21 mouse cellular contexts compared by ENCODE assay signal in genomic region chr7:98894768-98895167, GRCm38 (mm10). TPM values are rescaled to one million over a fixed set of nuclear protein-coding genes. Genes with fewer than 3 reads are reported as not detected.
DNase-seq lines count a peak whose midpoint lies in the region; ATAC-seq lines count a peak whose summit lies in the region.
"Had no signal": no experiment of that assay in that cellular context is flagged by ENCODE, and none has a peak within 500 bp of the region (broad histone marks: within the 10 kb centered on the region; RNA-seq: fewer than 3 reads in every experiment).

No protein-coding gene starts in this region.

- no peaks in the 10 kb centered on the region for H3K9me3 ChIP-seq in heart, embryonic 13.5 days
- H3K9me3 ChIP-seq in kidney, embryonic 16.5 days (ENCODE audit: low read length), result no peaks in the 10 kb centered on the region
- H3K9me3 ChIP-seq in limb, embryonic 15.5 days, result no peaks in the 10 kb centered on the region
- H3K9me3 ChIP-seq: liver, embryonic 12.5 days; midbrain, embryonic 10.5 days; neural tube, embryonic 12.5 days had no signal

- ATAC-seq in heart, embryonic 13.5 days (ENCODE audit: extremely low read depth, insufficient number of reproducible peaks, low FRiP score, low TSS enrichment), result no peak
- ATAC-seq in kidney, embryonic 16.5 days (ENCODE audit: low FRiP score, low TSS enrichment), result no peak
- ATAC-seq in limb, embryonic 15.5 days (ENCODE audit: insufficient number of reproducible peaks, low FRiP score, low TSS enrichment, low read depth), result no peak
- ATAC-seq: forebrain, embryonic 14.5 days; inflammation-experienced regulatory T-cells, adult 6 months had no signal

- no peaks in the 10 kb centered on the region for H3K27me3 ChIP-seq in heart, embryonic 13.5 days (replicated peaks)
- H3K27me3 ChIP-seq in kidney, embryonic 16.5 days (ENCODE audit: insufficient read depth, low read length), result no peaks in the 10 kb centered on the region
- H3K27me3 ChIP-seq in limb, embryonic 15.5 days, result no peaks in the 10 kb centered on the region; the same call in 1 of the 2 replicates
- H3K27me3 ChIP-seq: liver, embryonic 12.5 days; neural tube, embryonic 12.5 days had no signal

- intact Hi-C loops in heart, postnatal 10 days (cut with DNase I), result loop anchor here (5.0 kb wide), 1 partner anchor 183 kb away; no protein-coding TSS in a partner anchor

- H3K4me2 ChIP-seq in heart, embryonic 13.5 days, result peak overlapping the region; percentile 52
- no peak overlapping the region; the same call in 1 of the 2 replicates for H3K4me2 ChIP-seq in kidney, embryonic 16.5 days (replicated peaks; ENCODE audit: low read depth, low read length)
- no peak overlapping the region for H3K4me2 ChIP-seq in limb, embryonic 15.5 days
- H3K4me2 ChIP-seq: liver, embryonic 12.5 days; neural tube, embryonic 12.5 days had no signal

- no peak overlapping the region for H3K4me3 ChIP-seq in heart, embryonic 13.5 days
- H3K4me3 ChIP-seq in kidney, embryonic 16.5 days (ENCODE audit: low read length), result no peak overlapping the region
- no peak overlapping the region for H3K4me3 ChIP-seq in brown adipose tissue, adult 24 weeks (ENCODE audit: insufficient read depth, low read depth, low read length)
- H3K4me3 ChIP-seq in limb, embryonic 15.5 days, result no peak overlapping the region
- H3K4me3 ChIP-seq: liver, embryonic 12.5 days; midbrain, embryonic 10.5 days; neural tube, embryonic 12.5 days had no signal

- peaks cover 66% of the 10 kb centered on the region for H3K4me1 ChIP-seq in heart, embryonic 13.5 days
- H3K4me1 ChIP-seq in kidney, embryonic 16.5 days (ENCODE audit: insufficient read depth, low read length), result peaks cover 52% of the 10 kb centered on the region
- peaks cover 8% of the 10 kb centered on the region for H3K4me1 ChIP-seq in brown adipose tissue, adult 24 weeks (ENCODE audit: control insufficient read depth, insufficient read depth, insufficient read length, low read length)
- peaks cover 53% of the 10 kb centered on the region for H3K4me1 ChIP-seq in limb, embryonic 15.5 days

- WGBS in heart, embryonic 13.5 days, result 30% methylated on average over 5 of the region's 5 CpGs
- WGBS in kidney, embryonic 16.5 days, result 44% methylated on average over 5 of the region's 5 CpGs
- WGBS in limb, embryonic 15.5 days, result 37% methylated on average over 5 of the region's 5 CpGs

- peaks cover 4% of the 10 kb centered on the region; the same call in 1 of the 2 replicates for H3K36me3 ChIP-seq in heart, embryonic 13.5 days
- H3K36me3 ChIP-seq in kidney, embryonic 16.5 days (ENCODE audit: insufficient read depth, low read length), result no peaks in the 10 kb centered on the region
- H3K36me3 ChIP-seq in limb, embryonic 15.5 days, result no peaks in the 10 kb centered on the region; the same call in 1 of the 2 replicates
- H3K36me3 ChIP-seq: midbrain, embryonic 10.5 days; neural tube, embryonic 12.5 days had no signal

- DNase-seq in heart, postnatal 10 days, result no peak
- no peak for DNase-seq in kidney, adult 8-10 months
- no peak for DNase-seq in retina, embryonic 14.5 days (ENCODE audit: low spot score)
- DNase-seq: adrenal gland, adult 8-10 months; cerebellum, adult 11 months; cerebellum, postnatal 14 days; embryo, embryonic 11 days; gastrocnemius, postnatal 36 days; layer of hippocampus, postnatal 36 days; lung, postnatal 14 days; right cerebral cortex, postnatal 25 days; thymus, postnatal 4 days had no signal

- no peak overlapping the region for H3K9ac ChIP-seq in heart, embryonic 13.5 days
- H3K9ac ChIP-seq in kidney, embryonic 16.5 days (replicated peaks; ENCODE audit: low read length), result peak overlapping the region; percentile 2; the same call in 1 of the 2 replicates
- H3K9ac ChIP-seq in limb, embryonic 15.5 days, result no peak overlapping the region
- H3K9ac ChIP-seq: liver, embryonic 12.5 days; neural tube, embryonic 12.5 days had no signal

- peak overlapping the region; percentile 78 for H3K27ac ChIP-seq in heart, embryonic 13.5 days (replicated peaks)
- H3K27ac ChIP-seq in kidney, embryonic 16.5 days (ENCODE audit: low read length), result peak overlapping the region; percentile 90
- H3K27ac ChIP-seq in brown adipose tissue, adult 24 weeks (replicated peaks; ENCODE audit: low read depth, low read length), result peak overlapping the region; percentile 41
- H3K27ac ChIP-seq in limb, embryonic 15.5 days, result peak overlapping the region; percentile 27; the same call in 1 of the 2 replicates
- H3K27ac ChIP-seq: liver, embryonic 12.5 days; neural tube, embryonic 12.5 days had no signal

RNA-seq across cellular contexts. Expression of gene Wnt11, which starts 59.9 kb away (rescaled TPM):
- polyA plus RNA-seq in heart, embryonic 13.5 days (2015; fragmentation: Nextera tagmentation; extraction: Ambion mirVana), result 15.8 and 17.4 TPM in 2 replicates
- total RNA-seq in heart, postnatal 10 days (2021), result 1 to 10 TPM; 2.5 to 2.6 TPM
- 32.4 and 33.3 TPM in 2 replicates for polyA plus RNA-seq in kidney, embryonic 16.5 days (2015; fragmentation: Nextera tagmentation; extraction: Ambion mirVana)
- polyA plus RNA-seq in brown adipose tissue, adult 24 weeks (2012; ENCODE audit: insufficient read depth, insufficient read length, missing spikeins), result 2.5 and 5.5 TPM in 2 replicates
- polyA plus RNA-seq in limb, embryonic 15.5 days (2015; fragmentation: Nextera tagmentation; extraction: Ambion mirVana), result 23.2 and 29.1 TPM in 2 replicates
- polyA plus RNA-seq: inflammation-experienced regulatory T-cells, adult 6 months had no signal

Comparison
In these comparisons a context has a peak if more than half of its experiments do, and no peak if none do; other contexts are left out.
1. H3K27ac ChIP-seq: peak in every context shown above with its lines; median percentile 90 in kidney, embryonic 16.5 days; 78 in heart, embryonic 13.5 days; 41 in brown adipose tissue, adult 24 weeks; 27 in limb, embryonic 15.5 days.